21 mouse cellular contexts compared by ENCODE assay signal in genomic region chr1:170434146-170434545, GRCm38 (mm10).
A peak's percentile ranks its signal among the peaks of the same experiment; 100 is the strongest.
DNase-seq lines count a peak whose midpoint lies in the region; ATAC-seq lines count a peak whose summit lies in the region.
"Had no signal": no experiment of that assay in that cellular context is flagged by ENCODE, and none has a peak within 500 bp of the region (broad histone marks: within the 10 kb centered on the region; RNA-seq: fewer than 3 reads in every experiment).

No protein-coding gene starts in this region.

- H3K27me3 ChIP-seq in kidney, embryonic 16.5 days (ENCODE audit: insufficient read depth, low read length) = no peaks in the 10 kb centered on the region
- H3K27me3 ChIP-seq: embryonic facial prominence, embryonic 13.5 days; embryonic facial prominence, embryonic 15.5 days; forebrain, embryonic 12.5 days had no signal

- DNase-seq in kidney, adult 9 months = peak; percentile 69
- no peak for DNase-seq in kidney, postnatal 14 days
- no peak for DNase-seq in kidney, adult 11 months
- DNase-seq: adrenal gland, adult 2 months; adrenal gland, postnatal 10 days; adrenal gland, postnatal 25 days; cerebellum, adult 11 months; cerebellum, adult 18-20 months; cerebellum, adult 8-10 months; cerebellum, adult 9-11 months; cerebellum, postnatal 14 days; cerebellum, postnatal 36 days; embryo, embryonic 11 days had no signal

- H3K9me3 ChIP-seq in kidney, embryonic 16.5 days (ENCODE audit: low read length) = no peaks in the 10 kb centered on the region
- H3K9me3 ChIP-seq: embryonic facial prominence, embryonic 13.5 days; embryonic facial prominence, embryonic 15.5 days; forebrain, embryonic 10.5 days; forebrain, embryonic 12.5 days had no signal

- H3K36me3 ChIP-seq in kidney, embryonic 16.5 days (ENCODE audit: insufficient read depth, low read length) = no peaks in the 10 kb centered on the region
- H3K36me3 ChIP-seq: embryonic facial prominence, embryonic 13.5 days; embryonic facial prominence, embryonic 15.5 days; forebrain, embryonic 10.5 days; forebrain, embryonic 12.5 days had no signal

- no peak overlapping the region for H3K4me3 ChIP-seq in kidney, embryonic 16.5 days (ENCODE audit: low read length)
- H3K4me3 ChIP-seq: embryonic facial prominence, embryonic 13.5 days; embryonic facial prominence, embryonic 15.5 days; erythroblast, embryonic 14.5 days; forebrain, embryonic 10.5 days; forebrain, embryonic 12.5 days had no signal

- H3K4me2 ChIP-seq in kidney, embryonic 16.5 days (replicated peaks; ENCODE audit: low read depth, low read length) = no peak overlapping the region
- H3K4me2 ChIP-seq: embryonic facial prominence, embryonic 13.5 days; embryonic facial prominence, embryonic 15.5 days; forebrain, embryonic 12.5 days had no signal

- H3K4me1 ChIP-seq in kidney, embryonic 16.5 days (ENCODE audit: insufficient read depth, low read length) = peaks cover 41% of the 10 kb centered on the region
- H3K4me1 ChIP-seq: embryonic facial prominence, embryonic 15.5 days had no signal

- no peak for ATAC-seq in kidney, embryonic 16.5 days (ENCODE audit: low FRiP score, low TSS enrichment)
- ATAC-seq: forebrain, embryonic 14.5 days; forebrain, embryonic 16.5 days had no signal

- WGBS in kidney, embryonic 16.5 days = 60% methylated on average over 4 of the region's 4 CpGs

- no peak overlapping the region for H3K9ac ChIP-seq in kidney, embryonic 16.5 days (replicated peaks; ENCODE audit: low read length)
- H3K9ac ChIP-seq: embryonic facial prominence, embryonic 13.5 days; embryonic facial prominence, embryonic 15.5 days; forebrain, embryonic 12.5 days had no signal

- peak overlapping the region; percentile 88 for H3K27ac ChIP-seq in kidney, embryonic 16.5 days (ENCODE audit: low read length)
- H3K27ac ChIP-seq: embryonic facial prominence, embryonic 13.5 days; embryonic facial prominence, embryonic 15.5 days; forebrain, embryonic 10.5 days; forebrain, embryonic 12.5 days had no signal
